Mouse (Mus musculus): ENCODE data around the gene Olfr571.

Olfr571 gene

DNA sequence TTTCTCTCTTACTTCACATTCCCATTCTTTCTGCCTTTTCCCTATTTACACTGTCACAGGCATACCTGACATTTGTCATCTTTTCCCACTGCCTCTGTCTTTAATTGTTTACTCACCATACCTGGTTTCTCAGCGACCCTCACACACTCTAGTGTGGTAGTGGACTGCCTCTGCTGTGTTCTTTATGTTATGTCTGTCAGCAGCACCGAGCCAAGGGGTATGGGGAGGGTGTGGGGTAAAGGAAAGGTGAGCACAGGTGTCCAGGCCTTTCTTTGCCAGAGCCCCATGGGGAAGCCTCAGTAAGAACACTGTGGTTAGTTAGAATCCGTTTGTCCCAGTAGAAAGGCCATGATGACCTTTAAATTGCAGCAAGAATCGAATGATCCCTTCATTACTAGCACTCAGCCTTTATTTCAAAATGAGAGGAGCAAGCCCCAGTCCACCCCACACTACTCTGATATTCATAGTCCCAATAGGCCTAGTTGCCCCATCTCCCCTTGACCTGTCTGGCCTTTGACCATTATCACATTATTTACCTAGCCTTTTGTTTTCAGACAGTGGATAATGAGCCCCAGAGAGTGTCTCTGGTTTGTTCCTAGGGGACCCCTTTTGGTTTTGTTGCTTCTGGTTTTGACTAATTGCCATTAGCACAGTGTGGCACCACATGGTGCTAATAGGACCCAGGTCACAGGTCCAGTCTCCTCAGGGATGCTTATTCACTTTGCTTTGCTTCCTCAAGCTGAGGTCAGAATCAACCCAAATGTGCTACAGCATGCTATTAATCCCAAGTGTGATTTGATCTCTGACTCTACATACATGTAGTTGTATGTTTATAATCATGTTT is at the start of gene Olfr571:
TSS of gene Olfr571 (minus strand) at position 505 of the 844 bp plus-strand sequence.
- no peak for DNase-seq (ENCODE audit: low read depth, low spot score)

DNA sequence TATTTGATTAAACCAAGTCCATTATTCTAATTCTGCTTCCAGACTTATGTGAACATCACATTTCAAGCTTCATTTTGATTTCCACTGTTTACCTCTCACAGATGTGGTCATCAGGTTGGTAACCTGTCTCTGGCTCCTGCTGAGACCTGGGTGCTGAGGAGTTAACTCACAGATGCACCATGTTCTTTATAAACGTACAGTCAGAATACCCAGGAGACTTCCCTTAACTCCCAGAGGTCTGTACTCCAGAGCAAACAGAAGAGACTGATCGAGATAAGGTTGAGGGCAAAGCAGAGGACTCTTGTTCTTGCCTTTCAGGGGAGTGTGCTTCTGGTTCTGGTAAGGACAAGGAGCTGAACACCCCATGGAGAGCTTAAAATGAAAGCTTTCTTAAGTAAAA is 45.0 kb upstream of the Olfr571 start, which contains the start of gene Olfr576:
TSS of gene Olfr576 (plus strand) at position 301 of the 400 bp plus-strand sequence.
- DNase-seq (ENCODE audit: low read depth, low spot score), result no peak

DNA sequence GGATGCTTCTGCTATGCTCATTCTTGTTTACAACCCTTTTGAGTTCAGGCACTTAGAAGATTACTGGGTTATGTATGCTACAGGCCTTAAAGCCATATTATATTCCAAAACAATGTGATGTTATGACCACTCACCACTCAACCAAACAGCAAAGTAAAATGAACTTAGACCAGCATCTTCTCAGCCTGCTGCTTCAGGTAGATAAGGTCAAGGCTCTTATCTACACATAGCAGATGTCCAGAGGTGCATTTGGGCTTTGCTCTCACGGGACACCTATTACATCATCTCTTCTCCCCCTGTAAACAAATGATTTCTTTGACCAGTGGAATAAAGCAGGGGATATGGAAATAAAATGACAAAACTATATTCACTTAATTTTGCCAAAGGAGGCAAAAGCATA is 41.3 kb upstream of the Olfr571 start, which contains the start of gene Olfr575:
TSS of gene Olfr575 (minus strand) at position 183 of the 400 bp plus-strand sequence.
- no peak for DNase-seq (ENCODE audit: low read depth, low spot score)

DNA sequence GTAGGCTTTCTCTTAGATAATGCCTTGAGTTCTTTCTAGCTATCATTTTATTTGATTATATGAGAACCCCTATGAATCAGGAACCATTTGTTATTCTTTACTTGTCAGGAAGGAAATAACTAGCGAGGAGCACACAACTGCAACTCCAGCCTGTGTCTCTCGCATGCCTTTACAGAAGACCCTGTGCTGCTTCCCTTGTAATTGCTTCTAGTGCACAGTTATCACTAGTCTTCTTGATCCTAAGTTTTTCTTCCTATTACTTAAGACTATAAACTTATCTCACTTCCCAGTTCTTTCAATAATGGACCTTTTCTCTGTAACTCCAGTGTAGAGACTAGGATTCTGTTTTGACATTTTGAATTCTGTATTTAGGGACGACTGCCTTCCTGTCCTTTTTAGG is 40.8 kb upstream of the Olfr571 start:
- no peak for DNase-seq (ENCODE audit: low read depth, low spot score)

DNA sequence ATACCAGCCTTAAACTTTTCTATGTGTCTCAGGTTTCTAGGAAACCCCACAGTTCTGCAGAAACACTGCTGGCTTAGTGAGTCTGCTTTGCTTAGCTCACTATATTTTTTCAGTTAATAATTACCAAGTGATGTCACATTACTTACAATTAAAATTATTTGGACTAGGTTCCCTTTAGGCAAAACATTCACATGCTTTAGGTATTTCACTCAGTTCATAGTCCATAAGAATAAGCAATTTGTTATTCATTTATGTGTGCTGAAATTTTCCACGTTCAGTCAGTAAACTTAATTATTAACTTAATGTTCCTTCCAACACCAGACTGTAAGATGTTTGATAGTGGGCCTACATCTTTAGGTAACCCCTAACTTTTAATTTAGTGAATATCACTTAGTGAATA is 33.4 kb upstream of the Olfr571 start:
- no peak for DNase-seq (ENCODE audit: low read depth, low spot score)

DNA sequence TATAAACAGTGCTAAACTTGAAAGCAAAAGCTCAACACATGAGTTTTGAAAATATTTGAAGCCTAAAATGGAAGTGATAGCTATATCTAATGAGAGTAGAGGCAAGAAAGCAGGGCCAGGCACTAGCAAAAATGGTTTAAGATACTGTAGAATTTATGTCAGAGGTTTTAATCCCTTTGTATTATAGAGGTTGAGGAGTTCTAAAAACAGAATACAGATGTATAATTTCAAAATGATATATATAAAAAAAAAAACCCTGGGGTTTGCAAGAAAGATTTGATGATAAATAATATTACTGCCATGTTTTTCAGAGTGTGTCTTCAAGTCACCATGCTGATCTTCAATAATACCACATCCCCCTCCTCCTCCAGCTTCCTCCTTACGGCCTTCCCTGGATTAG is 30.8 kb upstream of the Olfr571 start, which contains the start of gene Olfr574:
TSS of gene Olfr574 (plus strand) at position 301 of the 400 bp plus-strand sequence.
- DNase-seq (ENCODE audit: low read depth, low spot score), result no peak

DNA sequence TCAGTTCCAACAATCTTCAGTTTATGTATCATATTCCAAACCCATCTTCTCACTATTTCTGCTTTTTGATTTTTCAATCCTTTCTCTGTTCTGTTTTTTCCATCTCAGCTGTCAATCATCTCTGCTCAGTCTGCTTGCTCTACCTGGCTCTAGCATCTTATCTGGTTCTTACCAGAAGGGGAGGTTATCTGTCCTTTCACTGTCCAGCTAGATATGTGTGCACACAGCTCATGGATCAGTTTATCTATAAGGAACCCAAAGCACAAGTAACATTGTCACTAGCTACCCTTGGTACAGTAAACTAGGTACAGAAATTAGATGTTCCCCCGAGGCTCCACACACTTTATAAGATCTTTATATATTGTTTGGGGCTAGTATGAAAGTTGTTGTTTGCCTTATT is 26.1 kb upstream of the Olfr571 start:
- DNase-seq (ENCODE audit: low read depth, low spot score), result no peak

DNA sequence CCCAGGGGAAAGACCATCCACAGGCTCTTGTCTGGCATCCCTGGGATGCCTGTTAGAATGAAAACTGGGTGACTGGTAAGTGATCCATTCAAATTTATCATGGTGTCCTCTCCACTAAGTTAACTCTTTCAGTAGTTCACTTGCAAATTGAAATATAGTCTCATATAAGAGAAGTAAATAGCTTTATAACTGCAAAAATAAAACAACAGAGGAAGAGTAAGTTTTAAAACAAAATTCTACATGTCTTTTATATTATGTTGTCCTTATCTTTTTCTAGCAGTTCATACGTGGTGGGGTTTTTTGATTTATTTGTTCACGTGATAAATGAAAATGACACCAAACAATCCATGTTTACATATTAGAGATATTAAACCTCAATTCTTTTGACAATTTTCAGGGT is 25.1 kb upstream of the Olfr571 start, which contains the start of gene Olfr573-ps1:
TSS of gene Olfr573-ps1 (minus strand) at position 101 of the 400 bp plus-strand sequence.
- no peak for DNase-seq (ENCODE audit: low read depth, low spot score)

DNA sequence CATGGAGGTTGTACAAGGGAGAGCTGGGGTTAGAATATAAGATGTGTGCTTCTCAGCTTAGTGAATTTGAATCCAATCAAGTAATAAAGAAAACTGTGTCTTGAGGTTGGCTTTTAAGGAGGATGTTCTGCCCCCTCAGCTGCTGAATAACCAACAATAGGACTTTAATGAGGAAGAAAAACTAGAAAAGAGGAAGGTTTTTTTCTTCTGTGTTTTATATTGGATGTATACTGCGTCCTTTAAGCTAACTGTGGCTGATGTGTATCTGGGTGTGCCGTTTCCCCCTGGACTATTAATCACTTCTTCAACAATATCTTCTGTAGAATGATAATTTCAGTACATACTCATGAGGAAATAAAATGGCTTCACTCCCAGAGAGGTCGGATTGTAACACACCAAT is 9.8 kb upstream of the Olfr571 start:
- DNase-seq (ENCODE audit: low read depth, low spot score), result no peak

DNA sequence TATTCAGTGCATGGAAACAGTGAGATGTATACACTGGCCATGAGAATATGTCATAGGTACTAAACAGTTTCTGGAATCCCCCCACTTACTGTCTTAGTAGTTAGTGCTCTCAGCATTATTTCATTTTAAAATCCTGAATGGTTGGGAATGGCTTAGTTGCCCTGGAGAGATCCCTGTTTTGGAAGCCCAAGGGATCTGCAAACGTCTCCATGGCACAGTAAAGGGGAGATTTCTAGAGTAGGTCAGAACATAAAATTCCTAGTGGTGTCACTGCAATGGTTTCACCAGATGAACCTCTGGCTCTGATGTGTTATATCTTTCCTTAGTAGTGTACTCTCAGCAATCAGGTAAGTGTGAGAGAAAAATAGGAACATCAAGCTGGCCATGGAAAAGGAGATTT is 6.8 kb upstream of the Olfr571 start, which contains the start of gene Olfr572:
TSS of gene Olfr572 (plus strand) at position 301 of the 400 bp plus-strand sequence.
- no peak for DNase-seq (ENCODE audit: low read depth, low spot score)

DNA sequence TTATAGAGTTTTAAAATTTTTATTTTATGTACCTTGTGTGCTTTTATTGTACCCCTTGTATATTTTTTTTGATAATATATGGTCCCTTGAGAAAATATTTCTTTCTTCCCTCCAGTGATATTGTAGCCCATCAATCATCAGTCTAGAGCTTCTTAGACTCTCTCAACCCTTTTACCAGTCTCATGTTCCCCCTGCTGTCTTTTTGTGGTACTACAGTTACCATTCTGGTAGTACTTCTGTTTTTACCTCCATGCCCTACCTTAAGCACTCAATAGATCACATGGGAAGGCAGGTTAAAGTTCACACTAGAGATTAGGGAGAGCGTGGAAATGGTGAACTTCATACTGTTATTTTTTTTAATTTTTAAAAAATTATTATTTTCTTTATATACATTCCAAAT is 2.3 kb upstream of the Olfr571 start:
- peak; percentile 62 for DNase-seq (ENCODE audit: low read depth, low spot score)

DNA sequence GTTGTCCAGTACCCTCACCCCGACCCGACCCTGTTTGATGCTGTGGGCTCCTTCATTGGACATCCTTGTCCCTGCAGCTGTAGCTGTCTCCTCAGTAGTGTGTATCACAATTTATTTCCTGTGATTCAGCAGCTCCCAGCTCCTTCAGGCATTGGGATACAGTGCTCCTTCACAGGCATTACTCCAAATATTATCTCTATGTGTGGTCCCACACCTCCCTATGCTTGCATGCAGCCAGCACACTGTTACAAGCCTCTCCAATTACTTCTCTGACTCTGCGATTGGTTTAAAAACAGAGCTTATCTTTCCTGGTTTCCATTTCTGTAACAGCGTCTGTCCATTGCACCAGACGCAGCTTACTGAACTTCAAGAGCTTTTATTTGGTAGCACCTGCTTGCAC is 931 bp downstream of the Olfr571 start:
- no peak for DNase-seq (ENCODE audit: low read depth, low spot score)

DNA sequence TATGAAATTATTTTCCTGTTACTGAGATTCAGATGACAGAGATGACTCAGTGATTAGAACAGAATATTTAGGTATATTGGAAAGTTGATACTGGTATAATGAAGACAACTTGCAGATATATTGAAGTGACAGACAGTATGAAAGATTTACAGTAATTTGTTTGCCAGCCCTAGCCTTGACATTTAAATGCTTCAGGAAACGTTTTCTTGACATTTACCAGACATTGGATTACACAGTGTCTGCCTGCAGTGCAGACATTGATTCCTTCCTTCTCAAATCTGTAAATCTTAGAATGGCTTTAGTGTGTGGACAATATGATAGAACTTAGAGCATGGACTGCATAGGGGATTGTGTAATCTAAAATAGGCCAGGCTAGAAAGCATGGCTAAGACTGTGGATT is 2.1 kb downstream of the Olfr571 start:
- DNase-seq (ENCODE audit: low read depth, low spot score), result no peak

DNA sequence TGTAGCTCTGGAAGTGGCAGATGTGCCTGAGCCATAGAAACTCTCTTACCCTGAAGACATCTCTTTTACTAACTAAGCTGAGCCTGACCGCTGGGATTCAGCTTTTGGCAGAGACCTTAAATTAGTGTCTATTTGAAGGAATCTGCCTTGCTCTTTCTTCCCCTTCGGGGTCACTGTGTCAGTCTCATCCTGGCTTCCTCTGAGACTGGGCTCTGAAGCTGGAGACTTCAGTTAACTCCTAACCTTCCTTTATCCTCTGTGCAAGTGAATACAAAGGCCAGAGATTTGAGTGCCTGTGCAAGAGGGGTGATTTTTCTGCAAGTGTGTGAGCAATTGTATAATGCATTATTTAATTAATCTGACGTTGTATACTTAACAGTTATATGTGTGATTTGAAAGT is 26.6 kb downstream of the Olfr571 start, which contains the start of gene Olfr569:
TSS of gene Olfr569 (minus strand) at position 101 of the 400 bp plus-strand sequence.
- DNase-seq (ENCODE audit: low read depth, low spot score), result no peak

DNA sequence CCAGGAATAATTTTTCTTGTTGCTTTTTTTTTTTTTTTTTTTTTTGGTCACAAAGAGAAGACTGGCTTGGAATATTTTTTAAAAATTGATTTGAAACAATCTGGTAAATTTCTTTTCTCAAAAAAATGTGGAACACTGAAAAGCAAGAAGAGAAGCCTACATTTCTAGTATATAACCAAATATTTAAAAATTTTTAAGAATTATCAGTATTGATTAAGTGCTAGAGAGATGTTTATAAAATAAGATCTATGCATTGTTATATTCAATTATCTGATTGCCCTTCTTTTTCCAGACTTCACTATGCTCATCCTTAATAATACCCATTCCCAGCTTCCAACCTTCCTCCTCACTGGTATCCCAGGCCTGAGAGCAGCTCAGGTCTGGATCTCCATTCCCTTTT is 40.5 kb downstream of the Olfr571 start, which contains the start of gene Olfr568:
TSS of gene Olfr568 (plus strand) at position 301 of the 400 bp plus-strand sequence.
- no peak for DNase-seq (ENCODE audit: low read depth, low spot score)

DNA sequence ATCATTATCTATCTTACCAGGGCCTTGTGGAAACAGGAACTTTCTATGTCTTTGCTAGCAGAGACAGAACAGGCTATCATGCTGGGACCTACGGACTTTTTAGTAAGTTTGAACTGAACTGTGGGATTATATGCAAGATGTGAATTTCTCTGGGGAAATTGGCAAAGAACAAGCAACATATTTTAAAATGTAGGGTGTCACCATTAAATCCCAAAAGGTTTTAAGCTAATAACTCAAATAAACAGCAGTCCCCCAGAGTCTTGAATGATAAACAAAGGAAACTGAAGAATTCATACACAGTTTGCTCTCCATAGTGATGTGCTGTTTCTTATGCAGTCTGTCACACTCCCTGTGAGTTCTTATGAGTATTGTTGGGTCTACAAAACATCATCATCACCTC is 58.7 kb downstream of the Olfr571 start, which contains the start of gene Olfr566:
TSS of gene Olfr566 (minus strand) at position 101 of the 400 bp plus-strand sequence.
- DNase-seq (ENCODE audit: low read depth, low spot score), result no peak

DNA sequence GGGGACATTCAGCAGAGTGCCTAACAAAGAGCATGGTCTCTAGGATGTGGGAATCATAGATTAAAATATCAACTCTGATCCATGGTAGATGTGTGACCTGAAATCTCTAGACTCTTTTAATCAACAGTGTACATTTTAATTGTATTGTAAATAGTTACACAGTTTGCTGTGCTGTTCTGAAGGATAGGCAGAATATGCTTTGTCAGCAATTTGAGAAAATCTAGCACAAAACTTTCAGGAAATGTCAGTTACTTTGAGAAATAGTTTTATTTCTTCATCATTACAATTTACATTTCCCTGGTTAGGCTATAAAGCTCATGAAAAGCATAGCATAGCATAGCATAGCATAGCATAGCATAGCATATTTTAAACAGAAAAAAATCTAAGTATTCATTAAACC is 61.5 kb downstream of the Olfr571 start:
- DNase-seq (ENCODE audit: low read depth, low spot score), result no peak
